Mouse (Mus musculus) frontal cortex, postnatal 14 days (tissue): ENCODE measurements around the gene Ogfr.

Experiments
- DNase-seq, 2 experiments: peaks; one replicate each; pipeline ENCODE4 v3.0.0; 2022; ENCODE audit warnings: low spot score in 2 of 2

Gene Ogfr

GRCm38 (mm10) chr2:180589123-180589831, at the start of gene Ogfr:
Gene Ogfr (plus strand): TSS chr2:180589245.
- DNase-seq: peak; percentile 69 to 73

GRCm38 (mm10) chr2:180543675-180544074, 45.4 kb upstream of the Ogfr start:
- no peak for DNase-seq

- DNase-seq: no peak
Measured at GRCm38 (mm10) chr2:180545046-180545445, 44.0 kb upstream of the Ogfr start.

- peak in 1 of 2 experiments; percentile 26 for DNase-seq
Measured at GRCm38 (mm10) chr2:180547384-180548106, 41.5 kb upstream of the Ogfr start.

GRCm38 (mm10) chr2:180552340-180552739, 36.7 kb upstream of the Ogfr start:
- no peak for DNase-seq

GRCm38 (mm10) chr2:180555219-180555618, 33.8 kb upstream of the Ogfr start:
- DNase-seq: no peak

GRCm38 (mm10) chr2:180556470-180556869, 32.6 kb upstream of the Ogfr start:
- DNase-seq: no peak

- no peak for DNase-seq
Measured at GRCm38 (mm10) chr2:180560245-180560644, 28.8 kb upstream of the Ogfr start.

- DNase-seq: no peak
Measured at GRCm38 (mm10) chr2:180562146-180562545, 26.9 kb upstream of the Ogfr start.

- DNase-seq: no peak
Measured at GRCm38 (mm10) chr2:180563296-180563695, 25.7 kb upstream of the Ogfr start.

- DNase-seq: no peak
Measured at GRCm38 (mm10) chr2:180563841-180564240, 25.2 kb upstream of the Ogfr start.

- no peak for DNase-seq
Measured at GRCm38 (mm10) chr2:180566240-180566913, 22.7 kb upstream of the Ogfr start.

- DNase-seq: no peak
Measured at GRCm38 (mm10) chr2:180569028-180569643, 19.9 kb upstream of the Ogfr start.

GRCm38 (mm10) chr2:180576482-180576881, 12.6 kb upstream of the Ogfr start:
- DNase-seq: no peak

GRCm38 (mm10) chr2:180578686-180579085, 10.4 kb upstream of the Ogfr start:
- DNase-seq: peak in 1 of 2 experiments; percentile 66

- no peak for DNase-seq
Measured at GRCm38 (mm10) chr2:180581002-180581401, 8.0 kb upstream of the Ogfr start, which contains the start of gene Mrgbp. Gene Mrgbp (plus strand): TSS chr2:180581304.

GRCm38 (mm10) chr2:180582481-180583153, 6.4 kb upstream of the Ogfr start:
- peak; percentile 89 to 96 for DNase-seq

- no peak for DNase-seq
Measured at GRCm38 (mm10) chr2:180583154-180583507, 5.9 kb upstream of the Ogfr start.

GRCm38 (mm10) chr2:180588736-180589122, 316 bp upstream of the Ogfr start:
- DNase-seq: no peak

GRCm38 (mm10) chr2:180597490-180597889, 8.4 kb downstream of the Ogfr start, which contains the start of gene Col9a3:
Gene Col9a3 (plus strand): TSS chr2:180597790.
- DNase-seq: no peak

- no peak for DNase-seq
Measured at GRCm38 (mm10) chr2:180598157-180598705, 9.2 kb downstream of the Ogfr start.
